Mouse (Mus musculus) midbrain, embryonic 14.5 days (tissue): ENCODE measurements around the gene Etfb. TPM values are rescaled to one million over a fixed set of nuclear protein-coding genes. Genes with fewer than 3 reads are reported as not detected.

ENCODE experiments used
- ATAC-seq: fragments of 200-750 bp; cut with Nextera tagmentation; 2 replicates; pipeline ENCODE4 v1.8.0; 2017; ENCODE audit warnings: moderate number of reproducible peaks, moderate library complexity; ENCODE audit not compliant: low FRiP score, low TSS enrichment
- DNase-seq: peaks from one replicate; pipeline ENCODE4 v3.0.0-alpha.2; 2015
- H3K27ac ChIP-seq: fragments of 300-500 bp; sonication (generic); replicated peaks from 2 replicates; pipeline ENCODE4 v1.5.1; 2014; ENCODE audit warnings: mild to moderate bottlenecking, low read depth, low read length, moderate library complexity
- H3K27me3 ChIP-seq: fragments of 300-500 bp; sonication (generic); 2 replicates; pipeline ENCODE4 v1.6.1; 2014; ENCODE audit warnings: low read length, control low read depth, mixed read lengths; ENCODE audit not compliant: control insufficient read depth, insufficient read depth
- H3K36me3 ChIP-seq: fragments of 300-500 bp; sonication (generic); 2 replicates; pipeline ENCODE4 v1.6.1; 2014; ENCODE audit warnings: low read length, control low read depth; ENCODE audit not compliant: control insufficient read depth, insufficient read depth
- H3K4me1 ChIP-seq: fragments of 300-500 bp; sonication (generic); 2 replicates; pipeline ENCODE4 v1.6.1; 2014; ENCODE audit warnings: mild to moderate bottlenecking, antibody characterized with exemption, low read length, control low read depth; ENCODE audit not compliant: control insufficient read depth, insufficient read depth
- H3K4me2 ChIP-seq: fragments of 300-500 bp; sonication (generic); 2 replicates; pipeline ENCODE4 v1.6.1; 2014; ENCODE audit warnings: mild to moderate bottlenecking, low read length, moderate library complexity
- H3K4me3 ChIP-seq: fragments of 300-500 bp; sonication (generic); replicated peaks from 2 replicates; pipeline ENCODE4 v1.5.1; 2014; ENCODE audit warnings: low read depth, low read length
- H3K9ac ChIP-seq: fragments of 300-500 bp; sonication (generic); replicated peaks from 2 replicates; pipeline ENCODE4 v1.6.1; 2014; ENCODE audit warnings: mild to moderate bottlenecking, low read length, moderate library complexity
- H3K9me3 ChIP-seq: fragments of 300-500 bp; sonication (generic); 2 replicates; pipeline ENCODE4 v1.6.1; 2016; ENCODE audit warnings: low read length, control low read depth, mixed read lengths; ENCODE audit not compliant: control insufficient read depth
- WGBS: fragments of 180-500 bp; shearing (Covaris S2); extraction: QIAGEN DNeasy Blood & Tissue Kit; methylation state at CpG from one replicate; pipeline ENCODE4 v1.1.7; 2014; 5-methylcytosine and 5-hydroxymethylcytosine counted together
- polyA plus RNA-seq: library from polyadenylated mRNA; unstranded; fragments of >200 nt; fragmentation: Nextera tagmentation; extraction: Ambion mirVana; gene quantifications from 2 replicates; pipeline ENCODE4 v1.2.1, GENCODE M21; 2014

The Etfb gene
- polyA plus RNA-seq, 1 experiment from 2014 or later, result 120 TPM

GRCm38 (mm10) chr7:43453599-43454355 is 9.9 kb downstream of the Etfb start:
- WGBS, result 97% methylated on average over 14 of the region's 14 CpGs

GRCm38 (mm10) chr7:43454371-43454770 is 10.5 kb downstream of the Etfb start:
- Histone ChIP-seq H3K27ac (no peak overlapping the region), H3K9ac (no peak overlapping the region), H3K9me3 (no peaks in the 10 kb centered on the region), H3K4me3 (no peak overlapping the region), H3K27me3 (no peaks in the 10 kb centered on the region), H3K4me1 (no peaks in the 10 kb centered on the region), H3K4me2 (no peak overlapping the region), H3K36me3 (peaks cover 38% of the 10 kb centered on the region)
- 91% methylated on average over 6 of the region's 6 CpGs for WGBS
- DNase-seq (no peak), ATAC-seq (no peak)

More at GRCm38 (mm10) chr7:43453599-43454355, 9.9 kb downstream of the Etfb start:
- H3K9ac ChIP-seq, result no peak overlapping the region
- H3K4me3 ChIP-seq, result no peak overlapping the region
- no peaks in the 10 kb centered on the region for H3K9me3 ChIP-seq
- DNase-seq (no peak), ATAC-seq (no peak)
- no peaks in the 10 kb centered on the region for H3K27me3 ChIP-seq
- H3K27ac ChIP-seq, result no peak overlapping the region
- H3K36me3 ChIP-seq, result peaks cover 38% of the 10 kb centered on the region
- no peak overlapping the region for H3K4me2 ChIP-seq
- H3K4me1 ChIP-seq, result no peaks in the 10 kb centered on the region

DNA sequence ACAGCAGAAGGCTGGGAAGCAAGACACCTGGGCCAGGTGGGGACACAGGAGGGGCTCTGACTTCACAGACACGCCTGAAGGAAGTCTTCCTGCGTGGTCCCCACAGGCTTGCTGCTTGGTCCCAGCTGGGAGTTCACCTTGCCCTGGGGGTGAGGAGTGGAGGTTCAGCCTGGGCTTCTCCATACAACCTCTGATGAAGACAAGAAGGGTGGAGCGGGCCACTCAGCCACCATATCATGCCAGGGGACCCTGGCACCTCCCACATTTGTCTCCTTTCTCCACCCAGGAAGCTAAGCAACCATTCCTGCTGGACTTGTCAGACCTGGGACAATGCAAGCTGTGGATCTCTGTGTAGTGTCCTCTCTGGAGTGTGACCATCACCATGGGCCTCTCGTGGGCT is 19.0 kb downstream of the Etfb start, which contains the start of gene Vsig10l:
Gene Vsig10l (plus strand): TSS at position 301 of the 400 bp plus-strand sequence.
- Histone ChIP-seq H3K9ac (no peak within 1 kb of the TSS), H3K27me3 (no peaks in the 10 kb centered on the region), H3K36me3 (no peaks in the 10 kb centered on the region), H3K27ac (no peak within 1 kb of the TSS), H3K4me2 (no peak within 1 kb of the TSS), H3K4me3 (no peak within 1 kb of the TSS), H3K4me1 (peaks cover 10% of the 10 kb centered on the region; the same call in 1 of the 2 replicates), H3K9me3 (no peaks in the 10 kb centered on the region)
- DNase-seq (no peak), ATAC-seq (no peak)
- WGBS, result 63% methylated on average over 4 of the region's 4 CpGs

DNA sequence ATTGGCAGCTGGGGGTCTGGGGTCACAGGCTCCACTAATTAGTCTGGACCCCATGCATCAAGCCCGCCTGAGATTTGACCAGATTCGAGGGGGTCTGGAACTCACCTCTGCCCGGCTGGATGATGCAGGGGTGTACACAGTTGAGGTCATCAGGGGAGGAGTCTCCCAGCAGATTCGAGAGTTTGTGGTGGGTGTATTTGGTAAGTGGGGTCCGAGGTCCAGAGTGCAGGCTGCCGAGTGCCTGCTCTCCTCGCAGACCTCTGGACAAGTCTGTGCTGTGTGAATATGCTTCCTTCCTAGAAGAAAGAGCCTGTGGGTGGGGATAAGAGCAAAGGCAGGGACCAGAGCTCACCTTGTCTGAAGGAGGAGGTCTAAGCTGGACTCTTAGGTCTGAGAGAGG is 20.1 kb downstream of the Etfb start:
- WGBS, result 81% methylated on average over 7 of the region's 7 CpGs
- Histone ChIP-seq H3K36me3 (no peaks in the 10 kb centered on the region), H3K4me1 (peaks cover 10% of the 10 kb centered on the region; the same call in 1 of the 2 replicates), H3K9me3 (no peaks in the 10 kb centered on the region), H3K4me3 (no peak overlapping the region), H3K27me3 (no peaks in the 10 kb centered on the region), H3K27ac (no peak overlapping the region), H3K4me2 (no peak overlapping the region), H3K9ac (no peak overlapping the region)
- DNase-seq (no peak), ATAC-seq (no peak)

GRCm38 (mm10) chr7:43464864-43465343 is 21.0 kb downstream of the Etfb start:
- peak; percentile 77 for DNase-seq
- H3K27me3 ChIP-seq, result no peaks in the 10 kb centered on the region
- peak overlapping the region; percentile 75 for H3K4me2 ChIP-seq
- H3K27ac ChIP-seq, result peak overlapping the region; percentile 46; the same call in 1 of the 2 replicates
- peak overlapping the region; percentile 49 for H3K9ac ChIP-seq
- peaks cover 10% of the 10 kb centered on the region; the same call in 1 of the 2 replicates for H3K4me1 ChIP-seq
- H3K9me3 ChIP-seq, result no peaks in the 10 kb centered on the region
- WGBS, result 8% methylated on average over 35 of the region's 35 CpGs
- H3K36me3 ChIP-seq, result no peaks in the 10 kb centered on the region
- H3K4me3 ChIP-seq, result peak overlapping the region; percentile 40
- peak; percentile 15; the same call in 1 of the 2 replicates for ATAC-seq

DNA sequence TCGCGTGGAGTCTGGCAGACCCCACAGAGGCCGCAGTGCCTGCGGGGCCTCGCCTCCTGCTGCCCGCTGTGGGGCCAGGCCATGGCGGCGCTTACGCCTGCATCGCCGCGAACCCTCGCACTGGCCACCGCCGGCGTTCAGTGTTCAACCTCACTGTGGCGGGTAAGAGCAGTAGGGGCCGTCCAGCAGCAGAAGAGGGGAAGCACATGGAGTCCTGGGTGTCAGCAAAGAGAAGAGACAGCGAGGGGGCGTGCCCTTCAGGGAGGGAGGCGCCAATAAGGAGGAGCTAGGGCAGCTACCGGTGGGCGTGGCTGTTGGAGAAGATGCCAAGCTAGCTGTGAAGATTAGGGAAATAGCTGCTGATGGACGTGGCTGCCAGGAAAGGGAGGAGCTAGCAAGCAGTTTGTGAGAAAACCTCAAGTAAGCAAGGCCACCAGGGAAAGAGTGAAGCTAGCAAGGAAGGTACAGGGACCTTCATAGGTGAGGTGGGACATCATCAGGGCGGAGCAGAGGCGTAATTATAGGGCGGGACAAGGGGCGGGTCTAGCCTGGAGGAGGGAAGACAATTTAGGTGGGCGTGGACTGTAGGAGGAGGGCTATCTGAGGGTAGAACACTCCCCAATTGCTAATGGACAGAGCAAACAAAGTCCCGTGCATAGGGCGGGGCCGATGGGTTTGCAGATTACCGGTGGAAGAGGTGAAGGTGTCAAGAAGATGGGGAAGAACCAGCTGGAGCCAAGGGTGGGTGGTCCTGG is 21.6 kb downstream of the Etfb start:
- Histone ChIP-seq H3K27ac (peak overlapping the region; percentile 46; the same call in 1 of the 2 replicates), H3K4me3 (peak overlapping the region; percentile 40), H3K9ac (peak overlapping the region; percentile 49), H3K36me3 (no peaks in the 10 kb centered on the region), H3K4me2 (peak overlapping the region; percentile 75), H3K4me1 (peaks cover 10% of the 10 kb centered on the region; the same call in 1 of the 2 replicates), H3K27me3 (no peaks in the 10 kb centered on the region), H3K9me3 (no peaks in the 10 kb centered on the region)
- ATAC-seq (peak; percentile 78), DNase-seq (peak; percentile 89)
- WGBS, result under 1% methylated on average over 33 of the region's 33 CpGs

GRCm38 (mm10) chr7:43466099-43466694 is 22.3 kb downstream of the Etfb start:
- peak overlapping the region; percentile 46; the same call in 1 of the 2 replicates for H3K27ac ChIP-seq

GRCm38 (mm10) chr7:43470373-43470772 is 26.5 kb downstream of the Etfb start:
- 42% methylated on average over 8 of the region's 8 CpGs for WGBS
- Histone ChIP-seq H3K36me3 (peaks cover 14% of the 10 kb centered on the region), H3K27me3 (no peaks in the 10 kb centered on the region), H3K4me2 (no peak overlapping the region), H3K9ac (no peak overlapping the region), H3K27ac (no peak overlapping the region), H3K4me1 (peaks cover 7% of the 10 kb centered on the region; the same call in 1 of the 2 replicates), H3K9me3 (no peaks in the 10 kb centered on the region), H3K4me3 (no peak overlapping the region)
- ATAC-seq (no peak), DNase-seq (peak; percentile 52)

More at GRCm38 (mm10) chr7:43466099-43466694, 22.3 kb downstream of the Etfb start:
- ATAC-seq, result peak; percentile 70
- WGBS, result 1% methylated on average over 33 of the region's 33 CpGs
- Histone ChIP-seq H3K9ac (peak overlapping the region; percentile 38), H3K4me3 (peak overlapping the region; percentile 40), H3K9me3 (no peaks in the 10 kb centered on the region), H3K4me1 (peaks cover 10% of the 10 kb centered on the region; the same call in 1 of the 2 replicates), H3K27me3 (no peaks in the 10 kb centered on the region), H3K36me3 (no peaks in the 10 kb centered on the region), H3K4me2 (peak overlapping the region; percentile 75)
- peak; percentile 90 for DNase-seq
